Mouse (Mus musculus) intestine, postnatal 0 days (tissue): ENCODE results near the gene Arrdc5. TPM values are rescaled to one million over a fixed set of nuclear protein-coding genes. Genes with fewer than 3 reads are reported as not detected.

Source experiments
- ATAC-seq: fragments of 200-750 bp; cut with Nextera tagmentation; 2 replicates; pipeline ENCODE4 v1.8.0; 2017; ENCODE audit warnings: mild to moderate bottlenecking, moderate TSS enrichment, moderate library complexity
- H3K27ac ChIP-seq: fragments of 300-500 bp; sonication (generic); 2 replicates; pipeline ENCODE4 v1.5.1; 2014; ENCODE audit warnings: mild to moderate bottlenecking, low read depth, low read length, moderate library complexity
- H3K27me3 ChIP-seq: fragments of 300-500 bp; sonication (generic); replicated peaks from 2 replicates; pipeline ENCODE4 v1.6.1; 2014; ENCODE audit warnings: low read length, mixed read lengths; ENCODE audit not compliant: control insufficient read depth, insufficient read depth
- H3K36me3 ChIP-seq: fragments of 300-500 bp; sonication (generic); 2 replicates; pipeline ENCODE4 v1.6.1; 2014; ENCODE audit warnings: mild to moderate bottlenecking, moderate library complexity; ENCODE audit not compliant: control insufficient read depth, insufficient read depth
- H3K4me1 ChIP-seq: fragments of 300-500 bp; sonication (generic); replicated peaks from 2 replicates; pipeline ENCODE4 v1.6.1; 2014; ENCODE audit warnings: antibody characterized with exemption, low read length, mixed read lengths; ENCODE audit not compliant: control insufficient read depth, insufficient read depth
- H3K4me2 ChIP-seq: fragments of 300-500 bp; sonication (generic); replicated peaks from 2 replicates; pipeline ENCODE4 v1.6.1; 2014; ENCODE audit warnings: low read depth, mild to moderate bottlenecking, moderate library complexity
- H3K4me3 ChIP-seq: fragments of 300-500 bp; sonication (generic); 2 replicates; pipeline ENCODE4 v1.5.1; 2014; ENCODE audit warnings: low read depth, low read length
- H3K9ac ChIP-seq: fragments of 300-500 bp; sonication (generic); 2 replicates; pipeline ENCODE4 v1.6.1; 2014; ENCODE audit warnings: mild to moderate bottlenecking, low read depth, low read length
- H3K9me3 ChIP-seq: fragments of 300-500 bp; sonication (generic); 2 replicates; pipeline ENCODE4 v1.6.1; 2016; ENCODE audit warnings: mixed run types; ENCODE audit not compliant: control insufficient read depth
- CTCF ChIP-seq: sonication (generic); IDR thresholded peaks from 2 replicates; pipeline ENCODE4 v1.5.1; 2016; ENCODE audit warnings: low read depth, mild to moderate bottlenecking, control low read depth, antibody characterized with exemption, moderate library complexity
- WGBS: fragments of 180-500 bp; shearing (Covaris S2); extraction: QIAGEN DNeasy Blood & Tissue Kit; methylation state at CpG from one replicate; pipeline ENCODE4 v1.1.7; 2014; 5-methylcytosine and 5-hydroxymethylcytosine counted together
- polyA plus RNA-seq: library from polyadenylated mRNA; unstranded; fragments of >200 nt; fragmentation: Nextera tagmentation; extraction: Ambion mirVana; gene quantifications from 2 replicates; pipeline ENCODE4 v1.2.1, GENCODE M21; 2015

Arrdc5 gene
- not detected in 2 replicates for polyA plus RNA-seq

- WGBS = 87% methylated on average over 9 of the region's 9 CpGs
- Histone ChIP-seq H3K27ac (no peak within 1 kb of the TSS), H3K9me3 (no peaks in the 10 kb centered on the region), H3K4me3 (no peak within 1 kb of the TSS), H3K36me3 (no peaks in the 10 kb centered on the region), H3K4me1 (no peaks in the 10 kb centered on the region; the same call in 1 of the 2 replicates), H3K4me2 (no peak within 1 kb of the TSS), H3K9ac (no peak within 1 kb of the TSS), H3K27me3 (no peaks in the 10 kb centered on the region)
- no peak for TF ChIP-seq CTCF
- no peak for ATAC-seq
Observed at GRCm38 (mm10) chr17:56300186-56300585, at the start of gene Arrdc5. Gene Arrdc5, minus strand, starts transcription at chr17:56300286.

GRCm38 (mm10) chr17:56348586-56348985 lies 48.5 kb upstream of the Arrdc5 start:
- Histone ChIP-seq H3K36me3 (peaks cover 29% of the 10 kb centered on the region), H3K4me2 (no peak overlapping the region), H3K27ac (no peak overlapping the region), H3K9ac (no peak overlapping the region), H3K27me3 (no peaks in the 10 kb centered on the region), H3K9me3 (no peaks in the 10 kb centered on the region), H3K4me1 (no peaks in the 10 kb centered on the region), H3K4me3 (no peak overlapping the region)
- no peak for TF ChIP-seq CTCF
- no peak for ATAC-seq

GRCm38 (mm10) chr17:56348128-56348527 lies 48.0 kb upstream of the Arrdc5 start:
- no peaks in the 10 kb centered on the region for H3K9me3 ChIP-seq
- no peak for TF ChIP-seq CTCF
- no peaks in the 10 kb centered on the region for H3K27me3 ChIP-seq
- H3K27ac ChIP-seq = no peak overlapping the region
- no peak overlapping the region for H3K4me2 ChIP-seq
- no peaks in the 10 kb centered on the region for H3K4me1 ChIP-seq
- H3K36me3 ChIP-seq = peaks cover 24% of the 10 kb centered on the region
- no peak overlapping the region for H3K4me3 ChIP-seq
- no peak overlapping the region for H3K9ac ChIP-seq
- no peak for ATAC-seq
- WGBS = 78% methylated on average over 4 of the region's 4 CpGs

GRCm38 (mm10) chr17:56345364-56345763 lies 45.3 kb upstream of the Arrdc5 start:
- Histone ChIP-seq H3K9me3 (no peaks in the 10 kb centered on the region), H3K27me3 (no peaks in the 10 kb centered on the region), H3K4me3 (no peak overlapping the region), H3K27ac (no peak overlapping the region), H3K4me1 (no peaks in the 10 kb centered on the region), H3K9ac (no peak overlapping the region), H3K4me2 (no peak overlapping the region), H3K36me3 (peaks cover 7% of the 10 kb centered on the region)
- WGBS = 68% methylated on average over 2 of the region's 2 CpGs
- ATAC-seq = no peak
- no peak for TF ChIP-seq CTCF

DNA sequence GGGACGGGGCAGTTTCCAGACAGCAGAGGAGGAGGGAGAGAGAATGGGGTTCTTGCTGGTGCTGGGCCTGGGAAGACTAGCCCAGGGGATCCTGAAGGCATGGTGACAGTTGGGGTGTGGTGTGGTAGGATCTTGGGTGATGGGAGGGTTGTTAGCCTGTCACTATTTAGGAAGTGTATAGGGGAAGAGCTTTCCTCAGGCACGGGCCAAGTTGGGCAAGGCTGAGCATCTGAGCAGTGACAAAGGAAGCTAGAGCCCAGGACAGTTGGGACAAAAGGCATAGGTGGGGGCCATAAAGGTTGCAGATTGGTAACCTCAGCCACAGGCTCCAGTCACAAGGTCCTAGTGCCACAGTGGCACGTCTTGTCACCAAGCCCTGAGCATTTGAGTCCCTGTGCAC lies 43.4 kb upstream of the Arrdc5 start:
- peaks cover 7% of the 10 kb centered on the region for H3K36me3 ChIP-seq
- no peak overlapping the region for H3K4me3 ChIP-seq
- H3K4me2 ChIP-seq = no peak overlapping the region
- TF ChIP-seq CTCF = no peak
- no peaks in the 10 kb centered on the region for H3K4me1 ChIP-seq
- no peaks in the 10 kb centered on the region for H3K9me3 ChIP-seq
- no peak overlapping the region for H3K9ac ChIP-seq
- H3K27me3 ChIP-seq = no peaks in the 10 kb centered on the region
- no peak overlapping the region for H3K27ac ChIP-seq
- ATAC-seq = no peak
- 84% methylated on average over 3 of the region's 3 CpGs for WGBS

- no peak overlapping the region for H3K9ac ChIP-seq
- no peak overlapping the region; the same call in 1 of the 2 replicates for H3K27ac ChIP-seq
- no peaks in the 10 kb centered on the region for H3K9me3 ChIP-seq
- H3K36me3 ChIP-seq = peaks cover 7% of the 10 kb centered on the region
- no peak overlapping the region for H3K4me2 ChIP-seq
- H3K4me1 ChIP-seq = no peaks in the 10 kb centered on the region
- H3K4me3 ChIP-seq = no peak overlapping the region
- TF ChIP-seq CTCF = no peak
- no peak for ATAC-seq
- no peaks in the 10 kb centered on the region for H3K27me3 ChIP-seq
Observed at GRCm38 (mm10) chr17:56340717-56341116, 40.6 kb upstream of the Arrdc5 start.

GRCm38 (mm10) chr17:56338909-56339308 lies 38.8 kb upstream of the Arrdc5 start:
- 58% methylated on average over 4 of the region's 4 CpGs for WGBS
- no peaks in the 10 kb centered on the region for H3K36me3 ChIP-seq

More at GRCm38 (mm10) chr17:56338909-56339308, 38.8 kb upstream of the Arrdc5 start:
- Histone ChIP-seq H3K4me1 (no peaks in the 10 kb centered on the region), H3K4me2 (no peak overlapping the region), H3K9me3 (no peaks in the 10 kb centered on the region), H3K27ac (no peak overlapping the region), H3K4me3 (no peak overlapping the region), H3K27me3 (no peaks in the 10 kb centered on the region), H3K9ac (no peak overlapping the region)
- TF ChIP-seq CTCF = peak; percentile 67
- no peak for ATAC-seq
